Mouse (Mus musculus) MEL (cell line): Measurements from ENCODE around the gene Plekhg5. TPM values are rescaled to one million over a fixed set of nuclear protein-coding genes. Genes with fewer than 3 reads are reported as not detected.

Experiments used
- DNase-seq: peaks from one replicate; pipeline ENCODE4 v3.0.0; 2011; ENCODE audit warnings: low read depth, low spot score
- H3K27ac ChIP-seq: 2 replicates; pipeline ENCODE4 v1.5.1; 2012; ENCODE audit warnings: low read depth, mild to moderate bottlenecking, control low read depth, low read length, moderate library complexity; ENCODE audit not compliant: control insufficient read depth
- H3K27me3 ChIP-seq, 2 experiments: fragments of 150-350 bp in 1 of 2; sonication (generic) in 1 of 2; 2 replicates each; pipeline ENCODE4 v1.6.1; 2012; ENCODE audit warnings: low read length in 2 of 2, mild to moderate bottlenecking in 2 of 2, improper control_type of control experiment in 1 of 2, moderate library complexity in 1 of 2; ENCODE audit not compliant: insufficient read depth in 2 of 2, control insufficient read depth in 1 of 2
- H3K36me3 ChIP-seq, 2 experiments: 2 replicates each; pipeline ENCODE4 v1.6.1; 2012 to 2014; ENCODE audit warnings: low read length in 2 of 2, improper control_type of control experiment in 1 of 2, inconsistent platforms in 1 of 2, mild to moderate bottlenecking in 1 of 2; ENCODE audit not compliant: insufficient read depth in 2 of 2, control insufficient read depth in 1 of 2
- H3K4me1 ChIP-seq, 2 experiments: fragments of 150-350 bp in 1 of 2; sonication (generic) in 1 of 2; 2 replicates each; pipeline ENCODE4 v1.6.1; 2012; ENCODE audit warnings: low read length in 2 of 2, improper control_type of control experiment in 1 of 2, mild to moderate bottlenecking in 1 of 2; ENCODE audit not compliant: insufficient read depth in 2 of 2, control insufficient read depth in 1 of 2
- H3K4me3 ChIP-seq, 2 experiments: fragments of 150-350 bp in 1 of 2; sonication (generic) in 1 of 2; 2 replicates each; pipeline ENCODE4 v1.5.1; 2012; ENCODE audit warnings: low read depth in 2 of 2, low read length in 2 of 2, mild to moderate bottlenecking in 2 of 2, moderate library complexity in 2 of 2, control low read depth in 1 of 2, improper control_type of control experiment in 1 of 2; ENCODE audit not compliant: control insufficient read depth in 1 of 2, insufficient read depth in 1 of 2
- H3K79me2 ChIP-seq: 2 replicates; pipeline ENCODE4 v1.6.1; 2012; ENCODE audit warnings: mild to moderate bottlenecking, low read length, moderate library complexity; ENCODE audit not compliant: control insufficient read depth, poor library complexity, insufficient read depth
- H3K9ac ChIP-seq: 2 replicates; pipeline ENCODE4 v1.6.1; 2012; ENCODE audit warnings: low read depth, mild to moderate bottlenecking, control low read depth, low read length, moderate library complexity; ENCODE audit not compliant: control insufficient read depth, poor library complexity, severe bottlenecking
- H3K9me3 ChIP-seq: fragments of 150-350 bp; sonication (generic); replicated peaks from 2 replicates; pipeline ENCODE4 v1.6.1; 2012; ENCODE audit warnings: mild to moderate bottlenecking, low read length, improper control_type of control experiment, moderate library complexity; ENCODE audit not compliant: insufficient read depth
- BHLHE40 ChIP-seq: IDR thresholded peaks from 2 replicates; pipeline ENCODE4 v1.6.1; 2012; ENCODE audit warnings: low read depth, mild to moderate bottlenecking, inconsistent platforms, low read length, improper control_type of control experiment, borderline replicate concordance
- CHD1 ChIP-seq: IDR thresholded peaks from 2 replicates; pipeline ENCODE4 v1.6.1; 2012; ENCODE audit warnings: low read depth, mild to moderate bottlenecking, inconsistent platforms, low read length, improper control_type of control experiment
- CHD2 ChIP-seq: IDR thresholded peaks from 2 replicates; pipeline ENCODE4 v1.6.1; 2011; ENCODE audit warnings: low read length, improper control_type of control experiment
- CTCF ChIP-seq, 3 experiments: IDR thresholded peaks in 2 of 3; conservative IDR thresholded peaks in 1 of 3; 2 replicates each; pipeline ENCODE4 v1.5.1; 2011 to 2012; ENCODE audit warnings: low read length in 3 of 3, low read depth in 2 of 3, mild to moderate bottlenecking in 2 of 3, improper control_type of control experiment in 1 of 3, inconsistent platforms in 1 of 3, mixed read lengths in 1 of 3, moderate library complexity in 1 of 3; ENCODE audit not compliant: control insufficient read depth in 1 of 3, insufficient read depth in 1 of 3, poor library complexity in 1 of 3, severe bottlenecking in 1 of 3
- E2F4 ChIP-seq: IDR thresholded peaks from 2 replicates; pipeline ENCODE4 v1.6.1; 2011; ENCODE audit warnings: low read depth, low read length, improper control_type of control experiment, borderline replicate concordance
- ELF1 ChIP-seq: IDR thresholded peaks from 2 replicates; pipeline ENCODE4 v1.6.1; 2014; ENCODE audit warnings: low read depth, mild to moderate bottlenecking, inconsistent platforms, low read length, improper control_type of control experiment, moderate library complexity
- EP300 ChIP-seq, 2 experiments: IDR thresholded peaks; 2 replicates each; pipeline ENCODE4 v1.6.1; 2011; ENCODE audit warnings: improper control_type of control experiment in 2 of 2, low read length in 2 of 2, low read depth in 1 of 2, mild to moderate bottlenecking in 1 of 2
- ETS1 ChIP-seq: IDR thresholded peaks from 2 replicates; pipeline ENCODE4 v1.6.1; 2012; ENCODE audit warnings: low read depth, mild to moderate bottlenecking, inconsistent platforms, low read length, improper control_type of control experiment, moderate library complexity
- GABPA ChIP-seq: IDR thresholded peaks from 2 replicates; pipeline ENCODE4 v1.6.1; 2012; ENCODE audit warnings: low read depth, mild to moderate bottlenecking, inconsistent platforms, low read length, improper control_type of control experiment, moderate library complexity
- GATA1 ChIP-seq: IDR thresholded peaks from 2 replicates; pipeline ENCODE4 v1.6.1; 2011; ENCODE audit warnings: low read depth, low read length, improper control_type of control experiment
- HCFC1 ChIP-seq: IDR thresholded peaks from 2 replicates; pipeline ENCODE4 v1.6.1; 2012; ENCODE audit warnings: low read depth, mild to moderate bottlenecking, inconsistent platforms, low read length, improper control_type of control experiment, moderate library complexity
- JUND ChIP-seq: IDR thresholded peaks from 2 replicates; pipeline ENCODE4 v1.6.1; 2011; ENCODE audit warnings: low read depth, mild to moderate bottlenecking, improper control_type of control experiment, low read length
- KAT2A ChIP-seq: conservative IDR thresholded peaks from 2 replicates; pipeline ENCODE4 v1.6.1; 2012; ENCODE audit warnings: low read depth, low read length, improper control_type of control experiment, inconsistent platforms
- MAFK ChIP-seq: IDR thresholded peaks from 2 replicates; pipeline ENCODE4 v1.6.1; 2011; ENCODE audit warnings: low read depth, mild to moderate bottlenecking, low read length, improper control_type of control experiment, borderline replicate concordance
- MAX ChIP-seq: IDR thresholded peaks from 2 replicates; pipeline ENCODE4 v1.6.1; 2011; ENCODE audit warnings: low read length, improper control_type of control experiment
- MAZ ChIP-seq: IDR thresholded peaks from 2 replicates; pipeline ENCODE4 v1.6.1; 2012; ENCODE audit warnings: low read depth, mild to moderate bottlenecking, inconsistent platforms, low read length, improper control_type of control experiment
- MEF2A ChIP-seq: IDR thresholded peaks from 2 replicates; pipeline ENCODE4 v1.6.1; 2014; ENCODE audit warnings: low read depth, mild to moderate bottlenecking, inconsistent platforms, low read length, improper control_type of control experiment; ENCODE audit not compliant: poor library complexity, insufficient replicate concordance, severe bottlenecking; ENCODE audit errors: extremely low read depth
- MXI1 ChIP-seq: IDR thresholded peaks from 2 replicates; pipeline ENCODE4 v1.6.1; 2011; ENCODE audit warnings: mild to moderate bottlenecking, low read depth, low read length, improper control_type of control experiment
- MYB ChIP-seq: IDR thresholded peaks from 2 replicates; pipeline ENCODE4 v1.6.1; 2011; ENCODE audit warnings: mild to moderate bottlenecking, low read depth, low read length, improper control_type of control experiment
- MYC ChIP-seq: IDR thresholded peaks from 2 replicates; pipeline ENCODE4 v1.6.1; 2011; ENCODE audit warnings: low read depth, mild to moderate bottlenecking, low read length, improper control_type of control experiment, moderate library complexity
- NELFE ChIP-seq: IDR thresholded peaks from 2 replicates; pipeline ENCODE4 v1.6.1; 2011; ENCODE audit warnings: low read depth, low read length, improper control_type of control experiment
- NRF1 ChIP-seq: IDR thresholded peaks from 2 replicates; pipeline ENCODE4 v1.6.1; 2014; ENCODE audit warnings: low read depth, mild to moderate bottlenecking, inconsistent platforms, low read length, improper control_type of control experiment, moderate library complexity; ENCODE audit not compliant: poor library complexity, insufficient read depth, severe bottlenecking
- POLR2AphosphoS2 ChIP-seq: IDR thresholded peaks from 2 replicates; pipeline ENCODE4 v1.6.1; 2011; ENCODE audit warnings: low read length, improper control_type of control experiment
- POLR2AphosphoS5 ChIP-seq: IDR thresholded peaks from 2 replicates; pipeline ENCODE4 v1.6.1; 2012; ENCODE audit warnings: low read depth, borderline replicate concordance, mild to moderate bottlenecking, inconsistent platforms, low read length, moderate library complexity, mixed read lengths
- RAD21 ChIP-seq: IDR thresholded peaks from 2 replicates; pipeline ENCODE4 v1.6.1; 2011; ENCODE audit warnings: mild to moderate bottlenecking, low read depth, low read length, improper control_type of control experiment
- RCOR1 ChIP-seq: IDR thresholded peaks from 2 replicates; pipeline ENCODE4 v1.6.1; 2012; ENCODE audit warnings: low read depth, mild to moderate bottlenecking, inconsistent platforms, low read length, improper control_type of control experiment
- SIN3A ChIP-seq: IDR thresholded peaks from 2 replicates; pipeline ENCODE4 v1.6.1; 2012; ENCODE audit warnings: low read length, improper control_type of control experiment, inconsistent platforms
- SMC3 ChIP-seq: IDR thresholded peaks from 2 replicates; pipeline ENCODE4 v1.6.1; 2011; ENCODE audit warnings: low read depth, low read length, improper control_type of control experiment
- TAL1 ChIP-seq: IDR thresholded peaks from 2 replicates; pipeline ENCODE4 v1.6.1; 2012; ENCODE audit warnings: mild to moderate bottlenecking, inconsistent platforms, low read length, moderate library complexity, mixed read lengths
- TBP ChIP-seq: IDR thresholded peaks from 2 replicates; pipeline ENCODE4 v1.8.0; 2011; ENCODE audit warnings: low read depth, low read length, improper control_type of control experiment
- TCF12 ChIP-seq: IDR thresholded peaks from 2 replicates; pipeline ENCODE4 v1.6.1; 2014; ENCODE audit warnings: low read depth, mild to moderate bottlenecking, inconsistent platforms, low read length, improper control_type of control experiment, moderate library complexity
- UBTF ChIP-seq: IDR thresholded peaks from 2 replicates; pipeline ENCODE4 v1.6.1; 2012; ENCODE audit warnings: low read depth, mild to moderate bottlenecking, inconsistent platforms, low read length, improper control_type of control experiment, moderate library complexity, borderline replicate concordance; ENCODE audit not compliant: insufficient read depth
- USF1 ChIP-seq: IDR thresholded peaks from 2 replicates; pipeline ENCODE4 v1.6.1; 2014; ENCODE audit warnings: low read depth, mild to moderate bottlenecking, inconsistent platforms, low read length, improper control_type of control experiment, moderate library complexity
- USF2 ChIP-seq, 2 experiments: IDR thresholded peaks; 2 replicates each; pipeline ENCODE4 v1.6.1; 2011 to 2012; ENCODE audit warnings: improper control_type of control experiment in 2 of 2, low read length in 2 of 2, borderline replicate concordance in 1 of 2, inconsistent platforms in 1 of 2, low read depth in 1 of 2, mild to moderate bottlenecking in 1 of 2; ENCODE audit not compliant: insufficient read depth in 1 of 2
- ZC3H11A ChIP-seq: IDR thresholded peaks from 2 replicates; pipeline ENCODE4 v1.6.1; 2012; ENCODE audit warnings: low read depth, mild to moderate bottlenecking, inconsistent platforms, low read length, improper control_type of control experiment
- ZKSCAN1 ChIP-seq: IDR thresholded peaks from 2 replicates; pipeline ENCODE4 v1.6.1; 2012; ENCODE audit warnings: low read depth, mild to moderate bottlenecking, inconsistent platforms, low read length, improper control_type of control experiment, moderate library complexity
- ZMIZ1 ChIP-seq: IDR thresholded peaks from 2 replicates; pipeline ENCODE4 v1.6.1; 2012; ENCODE audit warnings: low read depth, mild to moderate bottlenecking, inconsistent platforms, low read length, improper control_type of control experiment, moderate library complexity
- ZNF384 ChIP-seq: IDR thresholded peaks from 2 replicates; pipeline ENCODE4 v1.6.1; 2012; ENCODE audit warnings: low read depth, mild to moderate bottlenecking, inconsistent platforms, low read length, improper control_type of control experiment
- polyA plus RNA-seq, 2 experiments: library from polyadenylated mRNA; stranded (reverse) in 1 of 2; unstranded in 1 of 2; fragments of >175 nt in 1 of 2; fragments of >200 nt in 1 of 2; gene quantifications; 2 replicates each; pipeline versions ENCODE4 v1.2.1 to v1.2.4; 2012; ENCODE audit warnings: low replicate concordance in 2 of 2, low read depth in 1 of 2; ENCODE audit not compliant: insufficient read length in 2 of 2, insufficient read depth in 1 of 2, missing spikeins in 1 of 2
- total RNA-seq: library from RNA; depleted of rRNA; stranded (reverse); fragments of 300-350 nt; gene quantifications from 2 replicates; pipeline ENCODE4 v1.2.3, GENCODE M21; 2012

The Plekhg5 gene
- total and polyA plus RNA-seq, 3 experiments = 10.8 to 19.6 TPM; not detected in 1

- peak overlapping the region; percentile 68 for H3K27ac ChIP-seq
- H3K9ac ChIP-seq = peak overlapping the region; percentile 8
- H3K36me3 ChIP-seq = peaks cover 0 to 19% of the 10 kb centered on the region in 2 experiments; a peak in 2 of 4 replicates
- H3K4me3 ChIP-seq = no peak overlapping the region
- H3K79me2 ChIP-seq = no peaks in the 10 kb centered on the region
- H3K9me3 ChIP-seq = no peaks in the 10 kb centered on the region
- DNase-seq = peak; percentile 70
- no peaks in the 10 kb centered on the region for H3K27me3 ChIP-seq
- peaks cover 2 to 28% of the 10 kb centered on the region in 2 experiments; a peak in 3 of 4 replicates for H3K4me1 ChIP-seq
- TF ChIP-seq ETS1 = no peak
- no peak for TF ChIP-seq MYB
- TF ChIP-seq MYC = peak; percentile 64
- no peak for TF ChIP-seq CHD1
- no peak for TF ChIP-seq TBP
- TF ChIP-seq UBTF = no peak
- no peak for TF ChIP-seq RAD21
- TF ChIP-seq MXI1 = peak; percentile 67; the same call in 1 of the 2 replicates
- no peak for TF ChIP-seq MAZ
- TF ChIP-seq POLR2AphosphoS5 = no peak
- peak; percentile 77 for TF ChIP-seq GATA1
- TF ChIP-seq USF1 = no peak
- no peak for TF ChIP-seq ZMIZ1
- no peak for TF ChIP-seq JUND
- no peak for TF ChIP-seq MEF2A
- TF ChIP-seq EP300 (IDR thresholded peaks at IDR 0.05; ENCODE audit: low read depth in 1 of 2, low read length in 2 of 2) = peak; percentile 81 to 86
- TF ChIP-seq KAT2A = no peak
- TF ChIP-seq BHLHE40 = no peak
- peak; percentile 24; the same call in 1 of the 2 replicates for TF ChIP-seq RCOR1
- TF ChIP-seq CTCF (IDR thresholded peaks at IDR 0.05 in 2 of 3, conservative IDR thresholded peaks at IDR 0.05 in 1 of 3; ENCODE audit: control insufficient read depth in 1 of 3, insufficient read depth in 1 of 3, low read depth in 2 of 3, low read length in 3 of 3, poor library complexity in 1 of 3, severe bottlenecking in 1 of 3) = no peak
- no peak for TF ChIP-seq HCFC1
- TF ChIP-seq ELF1 = no peak
- TF ChIP-seq MAFK = no peak
- TF ChIP-seq MAX = peak; percentile 69
- TF ChIP-seq POLR2AphosphoS2 = no peak
- no peak for TF ChIP-seq GABPA
- TF ChIP-seq ZNF384 = no peak
- TF ChIP-seq SMC3 = no peak
- TF ChIP-seq NRF1 = no peak
- peak; percentile 40; the same call in 1 of the 2 replicates for TF ChIP-seq SIN3A
- TF ChIP-seq NELFE = no peak; the same call in 1 of the 2 replicates
- TF ChIP-seq CHD2 = no peak
- TF ChIP-seq TAL1 = peak; percentile 79
- TF ChIP-seq E2F4 = no peak
- TF ChIP-seq ZC3H11A = no peak
- TF ChIP-seq ZKSCAN1 = no peak
- TF ChIP-seq TCF12 = 0 out of 2 replicates have a peak, but pooled peaks have one; percentile 39
- no peak for TF ChIP-seq USF2 (IDR thresholded peaks at IDR 0.05; ENCODE audit: borderline replicate concordance in 1 of 2, insufficient read depth in 1 of 2, low read depth in 1 of 2, low read length in 2 of 2)
Observed at GRCm38 (mm10) chr4:152145473-152145872, 73.2 kb downstream of the Plekhg5 start.
